Mouse (Mus musculus) ovary, postnatal 10 days (tissue): ENCODE measurements at regions not wholly inside any gene's neighbourhood (a gene's known extent, or its start where the extent isn't known, plus 50 kb on each side); places are given as distances from the start of the nearest gene placed in this dataset.

Source experiments
- DNase-seq: peaks from one replicate; pipeline ENCODE4 v3.0.0; 2022; ENCODE audit warnings: low spot score

DNA sequence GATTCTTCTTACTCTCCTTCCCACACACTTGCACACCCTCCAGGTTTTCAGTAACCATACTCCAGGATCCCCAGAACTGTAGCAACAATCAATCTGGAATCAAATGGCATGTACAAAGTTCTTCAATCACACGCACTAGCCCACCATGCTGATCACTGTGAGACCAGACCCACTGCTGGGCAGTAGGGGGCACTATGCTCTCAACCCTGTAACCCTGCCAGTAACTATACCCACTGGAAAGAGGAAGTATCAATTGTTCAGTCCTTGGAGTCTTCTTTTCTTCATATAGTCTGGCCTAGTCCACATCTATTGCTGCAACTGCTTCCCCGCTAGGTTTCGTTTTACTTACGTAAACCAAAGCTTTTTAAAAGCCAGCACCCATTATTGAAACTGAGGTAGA, 197.8 kb upstream of the Thbs1 start:
- DNase-seq, result no peak

DNA sequence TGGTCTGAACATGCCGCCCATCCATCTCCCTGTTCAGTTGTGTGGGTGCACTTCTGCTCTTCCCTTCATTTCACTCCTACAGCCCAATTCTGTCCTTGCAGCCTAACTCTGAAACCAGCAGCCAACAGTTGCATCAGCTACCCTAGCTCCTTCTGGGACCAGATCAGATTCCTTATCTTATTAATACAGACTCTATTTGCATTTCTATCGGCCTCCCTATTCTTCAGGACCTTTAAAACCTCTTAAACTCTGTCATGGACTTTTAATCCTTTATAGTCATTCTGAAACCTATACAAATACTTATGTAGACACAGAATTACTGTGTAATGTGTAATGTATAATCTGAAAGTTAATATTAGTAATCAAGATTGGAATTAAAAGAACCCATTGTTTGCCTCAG, 195.9 kb upstream of the Thbs1 start:
- no peak for DNase-seq

DNA sequence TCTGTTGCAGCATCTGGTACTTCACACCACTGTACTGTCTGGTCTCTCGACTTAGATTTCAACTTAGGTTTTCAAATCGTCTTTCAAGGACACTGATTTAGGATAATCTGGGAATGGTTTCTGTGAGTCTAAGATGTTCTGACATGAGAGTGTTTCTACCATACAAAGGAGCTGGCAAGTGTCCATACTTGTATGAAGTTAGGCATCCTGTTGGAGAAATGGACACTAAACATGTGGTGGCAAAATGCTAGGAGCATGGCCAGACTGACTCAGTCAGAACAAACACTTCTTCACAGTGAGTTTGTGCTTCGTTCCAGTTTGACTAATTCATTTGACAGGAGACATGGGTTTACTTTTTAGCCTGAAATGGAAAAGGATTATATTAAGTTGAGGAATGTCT, 194.5 kb upstream of the Thbs1 start:
- no peak for DNase-seq

DNA sequence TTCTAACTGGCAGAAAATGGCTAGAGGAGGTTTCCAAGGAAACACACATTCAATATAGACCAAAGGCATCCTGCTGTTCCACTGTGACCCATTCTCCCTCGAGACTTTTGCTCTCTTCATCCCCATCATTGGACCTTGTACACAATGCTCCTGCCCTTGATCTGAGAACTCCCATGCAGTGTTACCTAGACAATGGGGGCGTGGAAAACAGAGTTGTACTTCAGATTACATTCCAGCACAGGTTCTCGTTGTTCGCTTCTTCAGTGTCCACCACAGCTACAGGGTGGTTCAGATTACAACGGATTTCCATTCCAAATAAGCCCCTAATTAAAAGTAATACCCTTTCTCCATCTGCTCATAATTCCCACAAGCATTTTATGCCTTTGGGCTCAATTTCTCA, 186.8 kb upstream of the Thbs1 start:
- no peak for DNase-seq

DNA sequence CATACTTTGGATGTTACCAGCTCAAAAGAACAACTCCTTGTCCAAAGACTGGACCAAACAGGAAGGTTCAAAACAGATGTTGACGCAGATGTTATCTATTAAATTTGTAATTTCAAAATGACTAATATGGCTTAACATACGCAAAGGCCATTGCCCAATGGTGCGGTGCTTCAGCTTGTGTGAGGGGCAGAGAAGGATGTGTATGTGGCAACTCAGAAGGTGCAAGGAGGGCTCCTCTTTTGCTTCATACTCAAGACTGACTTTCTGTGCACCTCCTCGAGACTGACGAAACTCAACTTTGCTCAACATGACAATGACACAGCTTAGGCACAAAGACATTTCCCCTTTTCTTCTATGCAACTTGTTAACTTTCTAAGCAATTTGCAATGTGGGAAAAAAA, 186.3 kb upstream of the Thbs1 start:
- no peak for DNase-seq

DNA sequence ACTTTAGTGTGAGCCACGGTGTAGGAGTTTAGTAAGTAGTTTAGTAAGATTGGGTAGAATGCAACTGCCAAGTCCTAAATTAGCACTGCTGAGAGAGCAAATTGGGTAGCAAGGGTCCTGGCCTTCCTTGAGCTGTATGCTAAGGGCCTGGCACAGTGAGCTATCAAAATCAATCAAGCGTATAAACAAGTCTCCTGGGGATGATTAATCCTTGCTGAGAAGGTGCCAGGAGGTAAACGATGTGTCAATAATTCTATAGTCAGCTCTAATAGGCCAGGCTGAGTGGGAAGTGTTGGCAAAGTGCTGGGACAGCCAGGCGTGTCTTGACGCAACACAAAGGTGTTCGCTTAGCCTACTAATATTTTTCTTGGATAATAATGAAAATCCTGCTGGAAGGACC, 183.6 kb upstream of the Thbs1 start:
- DNase-seq, result no peak

DNA sequence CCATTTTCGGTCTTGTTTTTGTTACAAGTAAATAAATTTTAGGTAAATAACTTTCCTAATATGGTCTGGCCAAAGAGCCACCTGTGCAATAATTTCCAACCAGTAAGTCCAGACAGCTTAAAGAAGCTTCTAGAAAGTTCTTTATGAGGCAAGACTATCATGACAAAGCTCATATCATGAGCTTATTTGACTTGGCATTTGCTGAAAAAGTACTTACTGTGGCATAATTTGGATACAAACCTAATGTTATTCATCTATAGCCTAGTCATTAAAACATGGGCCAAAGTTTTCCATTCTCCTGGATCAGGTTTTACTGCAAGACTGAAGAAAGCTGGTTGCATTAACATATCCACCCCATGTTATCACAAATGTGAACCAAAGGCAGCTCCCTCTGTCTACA, 182.1 kb upstream of the Thbs1 start:
- no peak for DNase-seq

DNA sequence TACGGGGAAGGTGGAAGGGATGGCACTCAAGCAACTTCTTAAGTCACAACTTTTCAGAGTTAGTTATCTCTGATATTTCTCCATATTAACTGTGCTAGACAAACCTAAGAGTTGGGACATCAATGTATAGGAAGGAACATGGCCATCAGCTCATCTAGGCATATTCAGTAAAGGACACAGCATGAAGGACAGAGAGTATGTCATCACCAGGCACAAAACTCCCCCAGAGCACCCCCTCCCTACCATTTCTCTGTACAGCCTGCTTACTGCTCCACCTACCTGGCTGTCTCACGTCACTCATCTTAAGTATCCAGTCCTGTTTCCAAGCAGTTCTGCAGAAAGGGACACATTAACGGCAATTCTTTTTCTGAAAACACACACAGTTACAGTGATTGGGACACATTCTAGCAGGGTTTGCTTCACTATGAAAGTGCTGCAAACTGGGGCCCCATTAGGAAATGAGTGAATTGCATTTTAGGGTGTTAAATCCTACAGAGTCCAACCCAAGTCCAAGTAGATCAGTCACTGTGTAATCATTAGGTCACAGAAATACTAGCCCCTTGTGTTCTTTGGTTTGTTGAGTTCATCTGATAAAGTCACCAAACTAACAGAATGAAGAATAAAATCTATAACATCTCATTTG, 180.7 kb upstream of the Thbs1 start:
- DNase-seq, result no peak

DNA sequence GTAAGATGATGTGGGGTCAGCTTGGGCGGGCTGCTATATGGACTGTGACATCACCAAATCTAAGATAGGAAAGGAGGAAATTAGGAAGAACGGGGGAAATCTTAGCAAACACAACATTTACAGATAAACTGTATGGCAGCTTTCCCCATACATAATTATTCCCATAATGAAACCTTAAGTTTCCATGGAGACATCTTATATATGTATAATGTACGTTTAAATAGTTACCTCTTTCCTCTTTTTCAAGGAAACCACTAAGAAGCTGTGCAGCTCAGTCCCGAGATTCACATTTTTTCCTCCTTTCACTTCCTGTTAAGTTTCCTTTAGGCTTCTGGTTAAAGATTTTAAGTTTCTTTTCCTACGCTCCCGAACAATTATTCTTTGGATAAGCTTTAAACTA, 175.1 kb upstream of the Thbs1 start:
- DNase-seq, result no peak

DNA sequence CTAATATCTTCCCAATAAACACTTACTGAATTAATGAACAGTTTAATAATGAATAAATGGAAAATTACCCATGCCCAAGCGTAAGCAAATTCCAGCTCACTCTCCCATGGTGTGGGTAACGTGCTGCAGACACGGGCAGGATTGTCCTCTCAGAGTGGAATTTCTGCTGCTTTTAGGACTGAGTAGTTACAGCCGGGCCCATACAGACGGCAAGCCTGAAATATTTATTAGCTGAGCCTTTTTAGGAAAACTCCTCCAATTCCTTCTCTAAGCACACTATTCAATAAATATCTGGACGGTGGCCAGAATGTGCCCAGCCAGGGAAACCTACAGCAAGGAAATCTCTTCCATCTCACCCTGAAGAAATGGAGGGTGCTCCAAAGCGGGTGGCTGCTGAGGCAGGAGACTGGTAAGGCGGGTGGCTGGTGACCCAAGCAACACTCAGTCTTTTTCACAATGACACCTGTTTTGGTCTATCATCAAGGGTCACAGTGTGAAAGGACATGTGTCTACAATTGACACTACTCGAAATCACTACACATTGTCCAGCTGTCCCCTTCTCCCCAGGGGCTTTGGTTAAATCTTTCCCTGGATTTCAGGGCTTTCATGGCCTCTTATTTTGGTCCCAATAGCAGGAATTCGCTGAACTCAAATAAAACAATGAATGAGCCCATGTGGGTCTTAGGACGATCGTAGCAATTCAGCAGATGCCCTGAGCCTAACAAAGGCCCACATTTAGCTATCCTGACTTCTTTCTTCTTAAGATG, 173.2 kb upstream of the Thbs1 start:
- no peak for DNase-seq

DNA sequence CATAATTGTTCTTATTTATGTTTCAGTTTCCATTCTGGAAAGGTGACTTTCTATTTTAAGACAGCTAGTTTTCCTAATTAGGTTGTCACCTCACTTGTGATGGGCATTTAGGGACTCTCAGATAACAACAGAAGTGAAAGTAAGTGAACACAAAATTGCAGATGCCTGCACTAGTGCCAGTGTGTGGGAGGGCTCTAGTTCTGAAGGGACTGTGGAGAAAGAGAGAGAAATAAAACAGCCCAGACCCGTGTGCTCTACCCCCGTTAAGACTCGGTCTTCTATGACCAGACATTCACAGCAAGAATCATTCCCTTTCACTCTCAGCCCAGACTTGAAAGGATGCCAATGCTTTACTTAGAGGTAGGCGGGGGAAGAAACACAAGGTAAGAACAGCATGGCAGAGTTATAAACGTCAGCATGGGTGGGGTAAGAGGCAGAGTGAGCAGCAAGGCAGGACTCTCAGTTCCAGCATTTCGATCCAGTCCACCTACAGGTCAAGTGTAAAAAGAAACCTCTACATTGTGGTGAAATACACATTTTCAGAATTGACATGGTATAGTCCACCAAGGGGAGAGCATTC, 170.1 kb upstream of the Thbs1 start:
- DNase-seq, result no peak

DNA sequence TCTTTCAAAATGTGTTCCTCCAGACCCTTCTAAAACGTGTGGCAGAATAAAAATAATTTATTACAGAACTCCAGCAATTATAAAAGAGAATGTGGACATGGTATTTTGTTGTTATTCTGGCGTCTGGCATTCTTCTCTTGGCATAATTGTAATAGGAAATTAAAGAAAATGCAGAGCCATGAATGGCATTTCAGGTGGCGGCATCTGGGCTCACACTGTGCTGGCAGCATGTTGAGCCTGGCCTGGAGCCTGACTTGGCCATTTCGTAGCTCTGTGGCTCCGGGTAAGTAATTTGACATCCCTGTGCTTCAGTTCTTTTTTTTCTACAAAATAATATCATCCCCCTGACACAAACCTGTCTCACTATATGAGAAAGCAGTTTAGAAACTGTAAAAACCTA, 168.0 kb upstream of the Thbs1 start:
- no peak for DNase-seq

DNA sequence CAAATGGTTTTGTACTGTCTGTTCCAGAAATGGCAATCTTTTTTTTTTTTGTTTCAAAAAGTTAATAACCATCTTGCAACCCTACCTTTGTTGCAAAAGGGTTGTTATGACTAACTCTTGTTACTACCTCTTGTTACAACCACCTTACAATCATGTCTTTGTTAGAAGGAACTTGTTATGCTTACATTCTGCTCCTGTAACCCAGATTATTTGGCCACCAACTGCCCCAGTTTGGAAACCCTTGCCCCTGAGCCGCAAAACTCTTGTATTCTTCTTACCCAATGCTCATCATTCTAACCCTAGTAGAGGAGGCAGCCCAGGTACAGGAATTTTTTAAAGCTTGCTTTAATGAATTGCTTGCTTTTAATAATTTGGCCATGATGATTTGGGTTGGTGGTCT, 167.4 kb upstream of the Thbs1 start:
- DNase-seq, result no peak

DNA sequence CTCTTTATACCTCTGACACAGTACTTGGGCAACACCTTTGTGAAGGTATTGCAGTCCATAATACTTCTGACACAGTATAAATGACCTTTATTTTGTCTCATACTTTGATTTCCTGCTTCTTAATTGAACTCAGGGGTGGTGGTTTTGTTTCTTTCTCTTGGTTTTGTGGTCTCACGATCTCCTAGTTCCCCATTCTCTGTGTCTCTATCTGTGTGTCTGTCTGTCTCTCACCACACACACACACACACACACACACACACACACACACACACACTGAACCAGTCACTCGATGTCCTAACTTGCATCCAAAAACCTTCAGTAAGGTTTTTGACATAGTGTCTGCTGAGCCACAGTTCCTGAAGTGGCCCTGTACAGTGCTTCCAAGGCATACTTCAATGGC, 166.7 kb upstream of the Thbs1 start:
- no peak for DNase-seq

DNA sequence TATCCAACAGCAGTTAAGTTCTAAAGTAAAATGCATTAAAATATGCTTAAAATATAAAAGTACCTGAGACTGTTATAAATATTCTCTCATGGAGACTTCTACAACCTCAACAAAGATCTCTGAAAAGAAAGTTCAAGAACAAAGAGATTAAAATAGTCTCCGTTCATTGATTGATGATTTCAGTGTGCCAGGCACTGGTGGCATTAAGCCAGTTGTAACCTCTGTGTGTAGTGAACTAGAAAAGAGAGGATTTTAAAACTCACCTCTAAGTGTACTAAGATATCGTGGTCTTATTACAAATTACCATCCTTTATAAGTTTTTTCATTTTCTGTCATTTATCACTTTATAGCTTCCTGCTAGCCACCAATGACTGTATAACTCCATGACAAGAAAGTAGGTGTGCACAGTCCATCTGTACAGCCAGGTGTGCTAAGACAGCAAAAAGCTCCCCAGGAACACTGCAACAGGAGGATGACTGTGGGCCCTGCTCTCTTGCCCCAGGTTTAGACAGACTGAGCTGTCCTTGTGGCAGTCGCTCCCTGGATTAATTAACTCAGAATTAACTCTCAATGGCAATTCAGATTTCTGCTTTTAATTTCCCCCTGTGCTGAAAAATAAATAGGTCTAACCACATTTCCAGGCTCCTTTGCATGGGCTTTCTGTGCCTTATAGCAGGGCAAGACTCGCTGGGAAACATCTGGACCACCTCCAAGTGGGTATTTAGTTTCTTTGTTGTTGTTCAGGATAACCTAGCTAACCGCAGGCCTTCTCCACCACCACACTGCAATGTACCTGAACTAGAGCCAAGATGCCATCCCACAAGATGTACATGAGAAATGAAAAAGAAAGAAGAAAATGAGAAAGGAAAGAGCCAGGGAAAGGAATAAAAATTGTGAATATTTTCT, 161.0 kb upstream of the Thbs1 start:
- DNase-seq, result no peak

DNA sequence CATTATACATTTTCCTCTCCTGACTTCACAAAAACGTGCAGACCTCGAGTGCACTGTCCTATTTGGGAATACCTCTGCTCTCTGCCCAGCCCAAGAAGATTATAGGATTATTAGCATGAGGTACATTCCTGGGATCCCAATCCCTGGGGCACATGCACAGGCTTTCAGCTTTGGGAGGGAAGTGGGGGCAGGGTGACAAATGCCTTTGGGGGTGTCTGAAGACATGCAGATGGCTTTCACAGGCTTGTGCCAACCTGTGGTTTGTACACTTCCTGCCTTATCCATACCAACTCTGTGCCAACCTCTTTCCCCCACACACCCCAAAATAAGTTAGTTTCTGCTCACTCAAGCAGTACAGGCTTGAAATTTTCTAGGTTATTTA, 160.3 kb upstream of the Thbs1 start:
- DNase-seq, result no peak

DNA sequence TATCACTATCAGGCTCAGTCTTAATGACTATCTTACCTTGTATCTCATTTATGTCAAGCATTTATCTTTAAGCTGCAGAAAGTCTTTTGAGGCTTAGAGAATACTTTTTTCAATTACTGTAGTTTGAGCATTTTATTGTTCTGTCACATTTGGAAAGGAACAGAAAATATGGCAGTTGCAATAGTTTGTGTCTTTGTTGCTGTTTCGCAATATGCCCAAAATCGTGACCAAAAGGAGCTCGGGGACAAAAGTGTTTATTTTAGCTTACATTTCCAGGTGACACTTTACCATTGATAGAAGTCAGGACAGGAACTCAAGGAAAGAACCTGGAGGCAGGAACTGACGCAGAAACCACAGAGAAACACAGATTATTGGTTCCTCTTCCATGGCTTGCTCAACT, 152.9 kb upstream of the Thbs1 start:
- DNase-seq, result no peak

DNA sequence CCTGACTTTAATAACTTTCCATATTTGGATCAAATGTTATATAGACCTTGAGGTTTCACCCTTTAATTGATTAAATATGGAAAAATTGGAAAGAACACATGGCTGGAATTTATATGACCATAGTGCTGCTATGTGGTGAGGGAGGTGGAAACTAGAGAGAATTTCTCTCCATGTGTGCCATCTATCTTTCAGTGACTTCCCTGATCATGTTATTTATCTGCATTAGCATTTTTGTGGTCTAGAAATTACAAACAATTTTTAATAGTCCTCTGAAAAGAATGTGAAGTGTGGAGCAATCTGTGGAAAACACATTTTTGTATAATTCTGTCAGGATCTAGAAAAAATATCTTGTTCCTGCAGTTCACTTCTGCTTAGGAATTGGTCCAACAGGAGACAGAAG, 152.2 kb upstream of the Thbs1 start:
- DNase-seq, result no peak

DNA sequence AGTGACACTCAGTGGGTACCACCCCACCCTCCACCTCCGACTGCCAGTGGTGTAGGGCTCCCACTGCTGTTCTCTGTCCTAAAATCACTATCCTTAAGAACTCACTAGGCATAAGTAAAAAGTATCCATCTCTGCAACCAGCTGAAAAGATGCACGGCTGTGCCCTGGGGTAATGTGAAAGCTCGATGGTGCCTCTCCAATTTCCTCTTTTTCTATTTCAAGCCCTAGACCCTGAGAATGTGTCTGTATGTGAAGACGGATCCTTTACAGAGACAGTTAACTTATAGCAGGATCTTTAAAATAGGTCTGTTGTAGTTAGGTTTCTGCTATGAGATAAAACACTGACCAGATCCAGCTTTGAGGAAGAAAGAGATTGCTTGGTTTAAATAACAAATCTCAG, 149.1 kb upstream of the Thbs1 start:
- no peak for DNase-seq

DNA sequence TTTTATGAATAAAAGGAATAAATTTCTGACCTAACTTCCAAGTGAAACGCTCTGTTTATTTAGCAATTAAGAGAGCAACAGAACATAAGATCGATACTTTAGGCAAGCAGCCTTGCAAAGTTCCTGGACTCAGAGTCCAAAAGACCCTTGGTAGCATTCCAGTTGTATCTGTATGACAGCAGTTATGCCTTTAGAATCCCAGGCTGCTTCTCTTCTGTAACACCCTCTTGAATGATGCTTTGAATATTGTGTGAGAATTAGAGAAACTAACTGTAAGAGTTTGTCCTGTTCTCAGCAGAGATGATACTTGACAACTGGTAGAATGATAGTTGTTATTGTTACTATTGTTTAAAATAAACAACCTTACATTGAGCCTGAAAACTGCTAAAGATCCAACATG, 148.2 kb upstream of the Thbs1 start:
- DNase-seq, result no peak

DNA sequence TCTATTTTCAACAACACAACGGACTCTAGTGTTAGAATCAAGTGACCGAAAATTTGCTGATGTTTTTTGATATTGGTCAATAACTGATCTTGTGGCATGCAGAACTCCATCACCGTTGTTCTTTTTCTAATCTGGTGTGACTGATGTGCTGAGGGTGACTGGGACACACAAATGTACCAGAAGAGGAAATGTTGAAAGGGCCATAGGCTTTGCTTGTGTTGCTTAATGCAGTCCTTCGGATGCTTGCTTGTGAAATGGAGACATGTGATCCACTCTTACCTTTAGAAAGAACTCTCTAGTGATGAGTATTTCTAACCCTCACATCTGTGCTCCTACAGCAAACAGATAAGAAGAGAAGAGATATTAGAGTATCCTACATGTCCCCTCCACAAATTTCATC, 145.9 kb upstream of the Thbs1 start:
- no peak for DNase-seq

DNA sequence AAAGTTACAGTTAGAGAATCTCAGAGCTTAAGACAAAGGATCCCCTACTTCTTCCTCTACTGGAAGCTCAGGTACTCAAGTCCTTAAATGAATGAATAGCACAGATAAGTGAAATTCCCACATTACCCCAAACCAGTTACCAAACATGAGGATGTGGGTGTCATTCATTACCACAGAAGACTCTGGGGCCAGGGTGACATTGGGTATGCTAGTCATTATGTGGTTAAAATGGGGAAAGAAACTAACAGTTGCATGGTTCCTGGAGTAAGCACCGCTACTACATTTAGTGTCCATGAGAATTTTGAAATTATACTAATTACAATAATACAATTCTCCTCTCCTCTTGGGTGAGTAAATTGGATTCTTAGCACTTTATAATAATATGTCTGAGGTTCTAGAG, 142.9 kb upstream of the Thbs1 start:
- DNase-seq, result no peak

DNA sequence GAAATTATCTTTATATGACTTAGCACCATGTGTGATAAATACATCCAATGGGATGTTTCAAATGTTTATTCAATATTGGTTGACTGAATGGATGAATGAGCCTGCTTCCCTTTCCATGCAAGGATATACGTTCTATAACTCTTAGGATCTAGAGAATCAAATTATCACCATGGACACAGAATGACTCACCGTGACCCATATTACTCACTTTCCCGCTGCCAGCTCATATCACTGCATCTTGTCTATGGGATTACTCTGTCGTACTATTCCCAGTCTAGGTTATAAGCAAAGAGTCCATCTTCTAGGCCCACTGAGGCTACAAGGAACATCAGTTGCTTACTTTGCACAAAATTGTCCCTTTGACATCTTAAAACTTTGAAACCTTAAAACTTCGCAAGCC, 141.0 kb upstream of the Thbs1 start:
- DNase-seq, result no peak
